Mouse (Mus musculus) heart, adult 9 months (tissue): ENCODE results near the gene 1700029I15Rik.

Experiments
- DNase-seq, 2 experiments: peaks; one replicate each; pipeline ENCODE4 v3.0.0; 2022; ENCODE audit warnings: low spot score in 2 of 2

Gene 1700029I15Rik

DNA sequence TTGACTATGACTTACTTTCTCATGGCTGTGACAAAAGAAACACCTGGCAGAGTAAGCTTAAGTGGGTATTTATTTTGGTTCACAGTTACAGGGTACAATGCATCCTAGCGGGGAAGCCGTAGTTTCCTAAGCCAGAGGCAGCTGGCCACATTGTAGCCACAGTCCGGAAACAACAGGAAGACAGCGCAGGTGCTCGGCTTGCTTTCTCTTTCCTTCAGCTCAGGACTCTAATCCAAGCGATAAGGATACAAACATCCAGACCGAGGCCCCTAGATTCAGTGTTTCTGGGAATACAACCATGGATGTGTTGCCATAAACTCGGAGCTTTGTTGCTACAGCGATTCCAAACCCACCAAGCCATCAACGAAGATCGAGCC lies 8.9 kb upstream of the 1700029I15Rik start:
- DNase-seq: no peak

DNA sequence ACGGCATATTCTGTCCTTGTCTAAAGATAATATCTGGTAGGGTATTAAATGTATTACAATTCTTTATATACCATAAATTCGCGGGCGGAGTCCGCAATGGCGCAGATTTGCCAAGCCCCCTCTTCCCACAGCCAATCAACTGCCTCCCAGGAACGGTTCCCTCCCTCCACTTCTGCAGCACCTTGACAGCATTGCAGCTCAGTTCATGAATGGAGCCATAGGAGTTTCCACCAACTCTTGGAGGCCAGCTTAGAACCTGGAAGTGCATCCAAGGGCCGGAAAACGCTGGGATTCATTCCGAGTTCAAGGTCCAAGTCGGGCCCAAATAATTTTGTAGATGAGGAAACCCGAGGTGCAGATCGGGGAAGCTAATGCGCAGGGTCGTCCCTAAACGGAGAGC lies 7.8 kb upstream of the 1700029I15Rik start, which contains the start of the genes Pex16 and Large2:
Gene Pex16 (plus strand): TSS at position 163 of the 400 bp plus-strand sequence.
Gene Large2 (minus strand): TSS at position 356 of the 400 bp plus-strand sequence.
- peak in 1 of 2 experiments; percentile 35 for DNase-seq

DNA sequence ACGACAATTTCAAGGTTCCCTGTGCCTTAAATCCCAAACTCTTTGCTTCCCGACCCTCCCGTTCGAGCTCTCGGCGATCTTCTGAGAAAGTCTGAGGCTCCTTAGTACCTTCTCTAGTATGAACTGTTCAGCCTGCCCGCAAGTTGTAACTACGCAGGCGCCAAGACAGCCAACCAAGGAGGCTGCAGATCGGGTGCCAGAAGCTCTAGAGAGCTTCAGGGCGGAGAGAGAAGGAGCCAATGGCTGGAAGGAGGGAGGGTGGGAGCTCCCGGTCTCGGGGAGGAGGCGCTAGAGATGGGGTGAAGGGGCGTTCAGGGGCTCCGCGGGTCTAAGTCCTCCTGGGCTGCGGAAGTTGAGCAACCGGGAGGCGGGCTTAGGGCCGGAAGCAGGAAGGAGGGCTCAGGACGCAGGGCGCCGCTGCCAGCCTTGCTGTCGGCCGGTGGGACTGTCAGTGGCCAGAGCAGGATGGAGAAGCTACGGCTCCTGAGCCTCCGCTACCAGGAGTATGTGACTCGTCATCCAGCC lies 7.2 kb upstream of the 1700029I15Rik start:
- peak; percentile 97 to 99 for DNase-seq

DNA sequence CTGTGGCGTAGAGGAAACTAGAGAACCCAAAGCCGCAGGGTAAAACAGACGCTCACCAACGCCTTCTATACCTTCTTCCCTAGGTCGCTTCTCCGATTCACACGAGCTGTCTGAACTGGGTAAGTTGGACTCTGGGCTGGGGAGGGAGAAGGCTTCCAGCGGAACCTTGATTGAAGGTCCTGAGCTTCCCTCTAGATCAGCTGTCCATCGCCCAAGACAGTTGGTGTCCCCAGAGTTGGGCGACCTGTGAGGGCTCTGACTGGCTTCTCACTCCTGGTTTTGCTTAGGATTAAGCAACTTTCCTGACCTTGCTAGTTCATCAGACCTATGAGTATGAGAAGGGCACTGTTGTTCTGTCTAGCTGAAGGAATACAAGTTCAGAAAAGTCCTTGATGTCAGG lies 6.5 kb upstream of the 1700029I15Rik start:
- DNase-seq: no peak

DNA sequence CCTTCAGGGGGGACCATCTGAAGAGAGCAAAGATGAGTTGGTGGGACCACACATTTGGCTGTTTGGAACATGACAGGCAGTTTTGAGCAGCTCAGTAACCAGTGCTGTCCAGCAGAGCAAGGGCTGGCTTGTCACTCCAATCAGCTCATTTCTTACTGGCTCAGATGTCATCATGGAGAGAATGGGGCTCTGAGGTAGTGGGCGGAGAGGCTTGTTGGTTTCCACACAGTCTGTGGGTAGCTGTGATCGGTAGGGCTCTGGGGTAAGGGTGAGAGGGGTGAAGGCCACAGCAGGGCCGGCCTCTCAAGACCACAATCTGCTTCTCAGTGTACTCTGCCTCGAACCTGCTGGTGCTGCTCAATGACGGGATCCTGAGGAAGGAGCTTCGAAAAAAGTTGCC lies 6.0 kb upstream of the 1700029I15Rik start:
- no peak for DNase-seq

DNA sequence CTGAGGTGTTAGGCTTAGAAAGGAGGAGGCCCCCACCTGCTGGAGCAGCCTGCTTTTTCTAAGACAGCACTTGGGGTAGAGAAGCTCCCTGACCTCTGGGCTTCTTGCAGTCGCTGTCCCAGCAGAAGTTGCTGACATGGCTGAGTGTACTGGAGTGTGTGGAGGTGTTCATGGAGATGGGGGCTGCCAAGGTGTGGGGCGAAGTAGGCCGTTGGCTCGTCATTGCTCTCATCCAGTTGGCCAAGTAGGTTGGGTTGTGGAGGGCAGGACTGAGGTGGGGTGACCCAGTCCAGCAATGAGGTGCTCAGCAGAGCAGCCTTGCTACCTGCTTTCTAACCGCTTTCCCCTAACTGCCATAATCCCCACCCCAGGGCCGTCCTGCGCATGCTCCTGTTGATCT lies 5.0 kb upstream of the 1700029I15Rik start:
- DNase-seq: no peak

DNA sequence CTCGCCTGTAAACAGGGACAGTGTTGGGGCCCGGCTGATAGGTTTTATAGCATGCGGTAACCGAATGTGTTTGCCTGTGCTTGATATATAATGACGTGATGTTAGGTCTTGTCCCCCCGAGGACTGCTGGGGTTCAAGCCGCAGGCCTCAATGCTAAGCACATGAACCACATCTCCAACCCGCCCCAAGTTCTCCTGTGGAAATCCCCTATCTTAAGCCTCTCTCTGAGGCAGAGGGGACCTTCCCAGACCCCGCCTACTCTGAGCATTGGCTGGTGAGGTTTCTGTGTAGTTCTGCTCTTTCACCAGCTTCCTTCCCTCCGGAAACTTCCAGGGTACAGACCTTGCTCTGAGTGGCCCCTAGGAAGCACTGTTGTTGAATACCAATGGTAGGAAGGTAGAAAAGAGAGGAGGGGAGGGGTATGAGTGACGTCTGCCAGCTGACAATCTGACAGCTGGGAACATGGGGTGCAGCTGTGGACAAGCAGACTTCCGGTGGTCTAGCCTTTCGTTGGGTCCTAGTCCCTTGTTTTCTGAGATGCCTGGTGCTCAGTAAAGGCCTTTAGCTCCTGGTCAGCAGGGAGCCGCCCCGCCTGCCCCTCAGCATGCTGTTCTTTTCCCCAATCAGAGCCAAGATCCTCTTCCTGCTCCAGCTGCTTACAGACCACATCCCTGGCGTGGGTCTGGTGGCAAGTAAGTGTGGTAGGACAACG lies 2.4 kb upstream of the 1700029I15Rik start:
- DNase-seq: no peak

DNA sequence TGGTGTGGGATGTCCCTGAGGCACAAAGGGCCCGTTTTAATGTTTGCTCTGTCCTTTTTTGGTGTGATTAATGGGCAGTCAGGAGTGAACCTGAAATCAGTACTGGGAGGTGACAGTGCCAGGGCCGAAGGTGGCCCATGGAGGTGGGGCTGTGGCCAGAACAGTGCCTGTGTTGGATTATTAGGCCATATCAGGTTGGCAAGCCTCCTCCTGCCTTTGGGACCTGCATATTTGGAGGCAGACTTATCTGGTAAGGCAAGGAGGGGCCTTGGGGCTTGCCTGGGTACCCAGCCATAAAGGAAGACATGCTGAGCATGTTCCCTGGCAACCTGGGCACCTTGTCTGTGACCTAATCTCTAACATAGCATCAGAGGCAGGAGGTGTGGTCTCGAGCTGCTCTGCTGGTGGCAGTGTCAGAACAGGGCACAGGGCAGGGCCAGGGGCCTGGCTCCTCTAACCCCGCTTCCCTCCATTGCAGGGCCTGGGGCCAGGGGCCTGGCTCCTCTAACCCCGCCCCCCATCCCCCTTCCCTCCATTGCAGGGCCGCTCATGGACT lies 1.8 kb upstream of the 1700029I15Rik start:
- no peak for DNase-seq

DNA sequence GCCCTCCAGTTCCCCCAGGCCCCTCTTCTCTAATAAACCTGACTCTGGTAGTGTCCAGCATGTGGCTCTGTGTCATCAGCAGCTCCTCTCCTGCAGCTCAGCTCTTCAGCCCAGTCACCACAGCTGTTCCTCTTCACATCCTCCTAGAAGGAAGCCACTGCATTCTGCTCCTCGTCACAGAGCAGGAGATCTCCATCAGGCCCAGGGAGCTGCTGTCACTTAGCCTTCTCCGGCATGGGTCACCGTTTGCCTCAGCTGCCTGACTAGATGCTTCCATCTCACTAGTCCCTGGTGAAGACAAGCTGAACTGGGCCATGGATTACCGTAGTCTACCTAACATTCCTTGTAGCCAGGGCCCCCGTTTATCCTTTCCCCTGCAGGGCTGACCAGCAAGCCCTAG lies 1.2 kb upstream of the 1700029I15Rik start:
- no peak for DNase-seq

DNA sequence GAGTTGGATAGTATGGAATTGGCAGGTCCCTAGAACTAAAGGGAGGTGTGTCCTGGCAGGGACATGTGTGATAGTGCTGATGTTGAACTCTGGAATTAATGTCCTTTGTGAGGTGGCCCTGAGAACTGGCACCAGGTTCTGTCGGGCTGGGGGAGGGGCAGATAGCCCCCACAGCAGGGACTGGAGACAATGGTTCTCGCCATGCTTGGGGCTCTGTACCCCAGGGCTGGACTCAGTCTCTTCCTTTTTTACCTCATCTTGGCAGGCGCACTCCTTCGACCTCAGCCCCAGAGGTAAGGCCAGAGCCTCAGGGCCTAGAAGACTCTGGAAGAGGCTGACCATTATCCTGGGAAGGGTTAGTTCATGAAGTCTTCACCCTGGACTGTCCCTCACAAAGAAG lies 421 bp downstream of the 1700029I15Rik start:
- DNase-seq: no peak

DNA sequence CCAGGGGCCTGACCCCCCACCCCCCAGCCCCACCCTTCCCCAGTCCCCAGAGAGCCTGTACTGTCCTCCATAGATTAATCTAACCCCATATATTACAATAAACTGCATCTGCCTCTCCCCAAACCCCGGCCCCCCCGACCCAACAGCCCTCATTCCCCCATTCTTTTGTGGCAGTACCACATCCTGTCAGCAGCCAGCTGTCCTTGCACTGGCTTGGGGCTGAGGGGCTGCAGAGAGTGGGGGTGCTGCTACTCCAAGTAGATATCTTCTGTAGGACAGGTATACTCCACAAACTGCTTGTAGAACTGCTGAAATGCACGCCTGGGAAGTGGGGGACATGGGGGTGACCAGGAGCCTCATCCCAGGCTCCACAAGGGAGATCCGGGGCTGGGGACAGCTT lies 1.8 kb downstream of the 1700029I15Rik start:
- DNase-seq: no peak

DNA sequence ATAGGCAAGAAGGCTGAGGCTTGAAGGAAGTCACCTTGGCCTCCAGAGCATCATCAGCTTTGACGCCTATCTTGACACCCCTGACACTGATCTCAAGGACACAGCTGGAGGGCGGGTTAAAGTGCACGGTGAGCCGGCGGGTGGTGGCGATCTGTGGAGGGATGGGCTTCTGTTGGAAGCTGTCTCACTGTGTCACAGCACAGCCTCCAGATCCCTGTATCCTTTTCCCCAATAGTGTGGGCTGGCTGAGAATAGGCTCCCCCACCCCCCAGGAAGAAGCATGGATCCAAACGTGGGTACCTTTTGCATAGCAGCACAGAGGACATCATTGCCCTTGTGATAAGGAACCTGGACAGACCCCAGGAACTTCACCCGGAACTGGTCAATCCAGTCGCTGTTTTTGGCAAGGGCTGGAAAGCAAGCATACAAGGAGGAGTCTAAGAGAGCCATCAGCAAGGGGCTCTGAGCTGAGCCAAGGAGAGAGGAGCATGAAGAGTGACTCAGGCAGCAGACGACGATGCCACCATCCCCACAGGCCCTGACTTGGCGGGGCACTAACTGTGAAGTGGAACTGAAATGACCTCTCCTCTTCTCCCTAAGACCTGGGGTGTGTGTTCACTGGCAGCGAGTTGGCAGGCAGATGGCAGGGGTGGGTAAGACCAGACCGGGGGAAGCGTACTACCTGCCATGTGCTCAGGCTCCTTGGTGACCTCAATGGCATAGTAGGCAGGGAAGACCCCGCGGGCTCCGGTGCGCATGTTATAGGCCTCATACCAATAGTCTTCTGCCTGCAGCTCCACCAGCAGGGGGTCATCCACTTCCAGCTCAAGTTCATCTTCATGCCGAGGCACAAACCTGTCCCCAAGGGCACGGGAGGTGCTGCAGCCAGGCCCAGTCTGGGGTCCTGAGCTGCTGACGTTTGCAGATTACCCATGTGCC lies 3.0 kb downstream of the 1700029I15Rik start:
- DNase-seq: no peak

DNA sequence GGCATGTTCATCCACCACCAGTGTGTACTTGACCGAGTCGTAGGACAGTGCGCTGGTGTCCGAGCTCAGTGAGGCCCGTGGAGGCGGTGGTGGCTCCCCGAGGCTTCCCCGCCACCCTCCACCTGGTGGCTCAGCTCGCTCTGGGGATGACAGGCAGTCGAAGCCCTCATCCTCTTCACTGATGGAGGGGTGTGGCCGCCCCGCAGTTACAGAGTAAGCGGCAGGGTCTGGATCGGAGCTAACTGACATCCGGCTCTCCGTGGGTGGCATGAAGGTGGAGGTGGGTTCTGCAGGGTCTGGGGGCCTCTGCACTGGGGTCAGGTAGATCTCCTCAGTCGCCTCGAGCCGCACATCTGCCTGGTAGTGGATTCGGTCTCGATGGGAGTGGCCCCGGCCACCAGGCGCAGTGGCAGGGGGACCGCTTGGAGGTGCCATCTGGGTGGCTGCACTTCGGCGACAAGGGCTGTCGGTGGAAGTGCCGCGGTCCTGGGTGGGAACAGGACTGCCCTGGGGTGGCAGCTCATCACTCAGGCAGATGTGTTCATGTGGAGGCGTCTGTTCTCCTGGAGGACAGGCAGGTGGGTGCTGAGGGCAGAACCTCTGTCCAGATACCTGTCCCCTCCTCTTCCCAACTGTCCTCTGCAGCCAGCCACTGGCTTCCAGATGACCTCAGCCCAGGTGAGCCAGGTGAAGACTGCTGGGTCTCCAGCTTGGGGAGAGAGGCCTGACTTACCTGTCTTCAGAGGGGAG lies 4.7 kb downstream of the 1700029I15Rik start:
- DNase-seq: no peak

DNA sequence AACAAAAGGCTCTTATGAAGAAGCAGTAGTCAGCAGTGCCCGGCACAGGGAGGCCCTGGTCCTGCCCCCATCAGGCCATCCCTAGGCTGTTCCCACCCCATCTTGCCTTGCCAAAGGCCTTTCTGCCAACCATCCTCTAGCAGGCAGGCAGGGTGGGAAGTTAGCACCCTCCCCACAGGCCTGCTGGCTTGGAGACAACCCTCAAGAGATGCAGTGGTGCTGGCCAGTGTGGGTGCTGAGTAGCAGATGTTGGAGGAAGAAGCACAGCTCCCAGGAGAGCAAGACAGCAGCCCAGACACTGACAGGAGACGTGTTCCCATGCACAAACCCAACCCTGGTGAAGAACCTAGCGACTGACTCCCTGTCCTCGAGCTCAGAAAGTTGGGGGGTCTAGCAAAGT lies 5.3 kb downstream of the 1700029I15Rik start:
- DNase-seq: no peak

DNA sequence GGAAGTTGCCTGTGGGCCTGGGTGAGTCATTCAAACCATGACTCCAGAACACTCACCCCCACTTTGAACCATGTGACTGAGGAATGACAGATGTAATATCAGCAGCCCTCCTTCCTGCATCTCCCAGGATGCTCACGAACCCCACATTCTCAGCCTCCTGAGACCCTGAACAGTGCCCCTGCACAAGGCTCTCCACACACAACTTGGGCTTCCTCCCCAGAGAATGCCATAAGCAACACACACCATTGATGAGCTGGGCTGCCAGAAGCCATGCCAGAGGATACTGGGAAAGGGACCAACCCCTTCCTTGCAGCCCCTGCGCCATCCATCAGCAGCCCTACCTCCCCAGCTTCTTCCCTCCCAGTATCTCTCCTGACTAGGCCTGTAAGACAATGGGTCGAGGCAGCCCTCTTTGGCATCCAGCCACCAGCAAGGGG lies 5.8 kb downstream of the 1700029I15Rik start:
- DNase-seq: no peak

DNA sequence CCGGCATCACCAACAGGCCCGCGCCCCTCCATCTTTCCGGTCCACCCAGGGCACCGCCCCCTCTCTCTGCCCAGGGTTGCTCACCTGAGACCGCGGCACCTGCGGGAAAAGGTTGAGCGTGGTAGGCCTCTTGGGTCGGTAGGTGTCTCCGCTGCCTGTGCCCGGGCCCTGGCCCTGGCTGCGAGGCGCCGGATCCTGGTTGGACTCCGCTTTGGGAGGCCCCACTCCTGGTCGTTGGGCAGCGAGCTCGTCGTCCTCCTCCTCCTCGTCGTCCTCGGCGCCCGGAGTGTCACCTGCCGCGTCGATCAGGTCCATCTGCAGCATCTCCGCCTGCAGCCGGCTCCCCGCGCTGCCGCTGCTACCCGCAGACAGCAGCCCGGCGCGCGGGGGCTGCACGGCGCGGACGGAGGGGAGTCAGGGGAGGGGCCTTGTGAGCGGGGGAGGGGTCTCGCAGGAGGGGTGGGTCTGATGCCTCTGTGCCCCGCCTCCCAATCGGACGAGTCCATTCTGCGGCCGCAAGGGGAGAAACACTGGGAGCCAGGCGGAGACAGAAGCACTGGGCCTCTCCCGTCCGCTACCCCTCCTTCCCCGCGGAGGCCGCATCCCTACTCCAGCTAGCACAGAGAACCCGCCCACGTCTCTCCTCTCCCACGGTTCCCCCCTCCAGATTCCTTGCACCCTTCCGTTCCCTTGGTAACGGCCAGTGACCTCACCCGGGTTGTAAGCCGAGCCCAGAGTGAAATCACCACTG lies 6.7 kb downstream of the 1700029I15Rik start:
- DNase-seq: peak; percentile 86 to 87

DNA sequence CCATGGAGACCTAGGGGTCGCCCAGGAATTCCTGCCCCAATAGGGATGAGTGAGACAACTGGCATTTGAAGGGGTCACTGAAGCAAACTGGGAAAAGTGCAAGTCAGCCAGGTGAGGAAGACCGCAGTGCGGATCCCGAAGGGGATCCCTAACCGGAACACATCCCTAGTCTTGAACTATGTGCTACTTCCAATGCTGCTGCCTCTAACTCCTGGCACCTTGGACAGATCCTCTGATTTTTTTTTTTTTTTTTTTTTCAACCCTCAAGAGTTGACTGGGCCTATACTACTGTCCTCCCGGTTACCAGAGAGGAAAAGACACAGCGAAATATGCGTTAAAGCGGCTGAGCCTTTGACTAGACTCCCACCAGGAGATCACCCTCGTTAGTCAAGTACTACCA lies 7.3 kb downstream of the 1700029I15Rik start:
- no peak for DNase-seq

DNA sequence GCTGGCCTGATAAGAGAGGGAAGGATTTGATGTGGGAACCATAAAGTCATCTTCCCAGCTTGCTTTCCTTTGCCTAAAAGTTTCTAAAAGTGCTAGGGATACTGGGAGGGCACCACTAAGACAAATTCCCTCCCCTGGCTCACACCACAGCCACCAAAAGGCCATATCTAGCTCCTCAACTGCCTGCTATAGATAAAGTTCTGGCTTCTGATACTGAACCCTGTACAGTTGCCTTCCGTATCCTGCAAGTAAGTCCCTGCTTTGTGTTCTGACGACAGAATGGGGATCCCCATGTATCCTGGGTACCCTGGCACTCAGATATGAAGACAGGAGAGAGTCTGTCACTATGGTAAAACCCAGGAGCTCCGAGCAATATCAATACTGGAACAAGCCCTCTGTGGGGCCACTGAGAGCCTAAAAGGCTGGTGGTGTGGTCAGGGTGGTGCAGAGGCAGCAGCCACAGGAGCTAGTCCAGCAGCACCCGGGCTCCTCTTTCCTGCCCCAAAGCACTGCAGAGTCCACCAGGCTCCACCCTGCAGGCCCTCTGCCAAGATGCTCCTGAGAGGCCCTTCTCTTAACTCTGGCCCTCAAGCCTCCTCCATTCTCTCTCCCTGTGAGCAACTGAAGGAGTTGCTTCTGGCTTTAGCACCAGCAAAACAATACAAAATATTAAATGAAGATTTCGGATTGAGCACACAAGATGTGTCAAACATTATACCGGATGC lies 8.0 kb downstream of the 1700029I15Rik start:
- no peak for DNase-seq

DNA sequence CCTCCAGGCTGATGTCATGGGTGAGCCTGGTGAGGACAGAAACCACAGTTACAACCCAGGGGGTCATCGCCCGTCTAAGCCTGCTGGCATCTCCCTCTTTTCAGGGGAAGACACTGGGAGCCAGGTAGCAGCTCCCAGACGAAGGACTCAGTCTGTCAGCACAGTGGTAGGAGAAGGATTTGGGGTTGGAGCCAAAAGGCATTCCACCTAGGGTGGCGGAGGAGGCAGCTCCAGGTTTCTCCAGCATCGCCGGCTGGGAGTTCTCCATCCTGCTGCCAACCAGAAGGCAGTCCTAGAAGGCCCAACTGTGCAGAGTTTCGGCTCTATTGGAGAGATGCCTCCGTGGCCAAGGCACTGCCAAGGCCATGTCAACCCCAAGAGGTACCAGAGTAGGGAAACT lies 8.8 kb downstream of the 1700029I15Rik start:
- DNase-seq: no peak

DNA sequence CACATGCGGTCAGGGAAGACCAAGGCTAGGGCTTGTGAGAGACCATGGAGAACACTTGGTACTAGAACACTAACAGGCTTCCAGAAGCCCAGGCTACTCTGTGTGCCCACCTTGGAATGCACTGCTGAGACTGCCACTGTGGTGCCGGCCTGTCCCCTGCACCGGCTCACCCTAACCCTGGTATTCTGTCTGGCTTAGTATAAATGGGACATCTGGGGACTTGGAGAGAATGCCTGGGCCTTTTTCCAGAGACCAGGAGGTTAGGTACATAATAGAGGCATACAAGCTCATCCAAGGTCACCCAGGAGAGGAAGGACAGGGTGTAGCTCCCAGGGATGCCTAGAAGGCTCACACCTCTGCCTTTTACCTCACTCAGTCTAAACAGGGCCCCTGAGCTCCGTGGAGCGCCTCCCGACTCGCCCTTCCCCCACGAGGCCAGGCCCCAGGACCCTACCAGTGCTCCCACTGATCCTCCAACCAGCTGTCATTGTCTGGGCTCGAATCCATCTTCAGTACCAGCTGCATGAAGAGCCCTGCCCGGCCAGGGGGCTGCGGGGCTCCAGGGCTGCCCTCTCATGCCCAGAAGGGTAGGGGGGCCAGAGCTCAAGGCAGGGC lies 9.5 kb downstream of the 1700029I15Rik start:
- no peak for DNase-seq
